Mouse (Mus musculus) hindbrain, embryonic 10.5 days (tissue): ENCODE results near the gene Zfp410. TPM values are rescaled to one million over a fixed set of nuclear protein-coding genes. Genes with fewer than 3 reads are reported as not detected.

ENCODE experiments used
- DNase-seq: peaks from one replicate; pipeline ENCODE4 v3.0.0-alpha.2; 2017; ENCODE audit warnings: low spot score
- H3K27ac ChIP-seq: fragments of 300-500 bp; sonication (generic); 2 replicates; pipeline ENCODE4 v1.5.1; 2016; ENCODE audit warnings: mild to moderate bottlenecking, moderate library complexity
- H3K27me3 ChIP-seq: fragments of 300-500 bp; sonication (generic); 2 replicates; pipeline ENCODE4 v1.6.1; 2016; ENCODE audit warnings: mild to moderate bottlenecking; ENCODE audit not compliant: poor library complexity, insufficient read depth, severe bottlenecking
- H3K36me3 ChIP-seq: fragments of 300-500 bp; sonication (generic); 2 replicates; pipeline ENCODE4 v1.6.1; 2016; ENCODE audit warnings: mild to moderate bottlenecking, moderate library complexity
- H3K4me1 ChIP-seq: fragments of 300-500 bp; sonication (generic); replicated peaks from 2 replicates; pipeline ENCODE4 v1.6.1; 2016; ENCODE audit warnings: mild to moderate bottlenecking
- H3K4me3 ChIP-seq: fragments of 300-500 bp; sonication (generic); 2 replicates; pipeline ENCODE4 v1.5.1; 2016; ENCODE audit warnings: mild to moderate bottlenecking, moderate library complexity
- H3K9me3 ChIP-seq: fragments of 300-500 bp; sonication (generic); 2 replicates; pipeline ENCODE4 v1.6.1; 2016; ENCODE audit warnings: mild to moderate bottlenecking, moderate library complexity
- WGBS: fragments of 180-500 bp; shearing (Covaris S2); methylation state at CpG from one replicate; pipeline ENCODE4 v1.1.7; 2016; 5-methylcytosine and 5-hydroxymethylcytosine counted together
- polyA plus RNA-seq: library from polyadenylated mRNA; unstranded; fragments of >200 nt; fragmentation: Nextera tagmentation; extraction: Ambion mirVana; gene quantifications from 2 replicates; pipeline ENCODE4 v1.2.1, GENCODE M21; 2016

Zfp410 gene
- polyA plus RNA-seq: 106 and 120 TPM in 2 replicates

DNA sequence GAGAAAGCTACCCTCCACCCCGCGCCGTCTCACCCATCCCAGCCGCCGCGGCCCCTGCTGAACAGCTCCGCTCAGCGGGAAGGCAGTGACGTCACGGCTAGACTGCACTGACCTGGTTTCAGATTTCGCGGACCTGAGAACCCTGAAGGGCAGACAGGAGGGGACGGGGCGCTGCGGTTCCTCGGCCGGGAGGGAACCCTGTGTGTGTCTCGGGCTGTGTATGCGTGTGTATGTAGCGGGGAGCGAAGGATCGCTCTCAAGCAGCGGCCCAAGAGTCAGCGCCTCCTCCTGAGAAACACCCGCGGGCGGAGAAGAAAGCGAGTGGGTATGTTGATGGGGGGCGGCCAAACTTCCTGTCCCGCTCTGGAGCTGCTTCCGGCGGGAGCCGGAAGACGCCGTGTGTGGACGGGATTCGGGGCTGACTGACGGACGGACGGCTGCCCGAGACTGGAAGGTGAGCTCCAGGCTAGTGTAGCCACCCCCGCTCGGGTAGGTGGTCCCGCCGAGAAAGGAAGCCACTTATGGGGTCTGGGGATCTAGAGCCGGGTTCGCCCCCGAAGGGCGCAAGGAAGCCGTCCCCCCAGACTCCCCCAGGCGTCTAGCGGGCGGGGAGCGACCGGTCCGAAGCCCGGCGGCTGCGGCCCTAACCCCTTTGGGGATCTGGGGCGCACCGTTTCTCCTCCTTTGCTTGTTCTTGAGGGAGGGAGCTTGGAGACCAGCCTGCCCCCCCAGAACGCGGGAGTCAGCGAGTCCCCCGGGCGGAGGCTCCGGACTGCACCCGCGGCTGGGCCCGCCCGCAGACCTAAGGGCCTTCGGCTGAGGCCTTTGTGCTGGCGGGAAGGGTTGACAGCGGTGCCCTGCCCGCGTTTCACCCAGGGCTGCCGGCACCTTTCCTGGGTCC, at the start of gene Zfp410:
Gene Zfp410 (plus strand): TSS at position 132 of the 901 bp plus-strand sequence.
- Histone ChIP-seq H3K4me1 (peaks cover 29% of the 10 kb centered on the region), H3K27ac (peak within 1 kb of the TSS; percentile 97), H3K4me3 (peak within 1 kb of the TSS; percentile 100), H3K36me3 (peaks cover 3% of the 10 kb centered on the region; the same call in 1 of the 2 replicates), H3K9me3 (no peaks in the 10 kb centered on the region), H3K27me3 (no peaks in the 10 kb centered on the region)
- WGBS: under 1% methylated on average over 77 of the region's 77 CpGs
- peak; percentile 90 for DNase-seq

DNA sequence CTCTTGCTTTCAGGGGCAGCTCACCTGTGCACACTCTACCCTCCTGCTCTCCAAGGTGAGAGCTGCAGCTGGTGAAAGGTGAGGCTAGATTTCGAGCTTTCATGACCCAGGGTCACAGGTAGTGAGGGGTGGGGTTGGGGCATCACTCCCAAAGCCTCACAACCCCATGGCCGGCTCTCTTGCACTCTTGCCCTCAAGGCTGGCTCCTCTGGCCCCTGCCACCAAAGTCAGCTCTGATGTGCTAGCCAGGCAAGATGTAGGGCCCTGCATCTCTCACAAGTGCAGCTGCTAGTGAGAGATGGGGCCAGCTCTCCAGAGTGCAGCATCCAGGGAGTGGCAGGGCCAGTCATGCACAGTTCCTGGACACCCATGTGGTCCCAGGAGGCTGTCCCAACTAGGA, 49.4 kb upstream of the Zfp410 start:
- 73% methylated on average over 2 of the region's 2 CpGs for WGBS
- Histone ChIP-seq H3K27me3 (no peaks in the 10 kb centered on the region), H3K4me3 (no peak overlapping the region), H3K9me3 (no peaks in the 10 kb centered on the region), H3K4me1 (peaks cover 5% of the 10 kb centered on the region; the same call in 1 of the 2 replicates), H3K27ac (no peak overlapping the region), H3K36me3 (no peaks in the 10 kb centered on the region)
- DNase-seq: no peak

DNA sequence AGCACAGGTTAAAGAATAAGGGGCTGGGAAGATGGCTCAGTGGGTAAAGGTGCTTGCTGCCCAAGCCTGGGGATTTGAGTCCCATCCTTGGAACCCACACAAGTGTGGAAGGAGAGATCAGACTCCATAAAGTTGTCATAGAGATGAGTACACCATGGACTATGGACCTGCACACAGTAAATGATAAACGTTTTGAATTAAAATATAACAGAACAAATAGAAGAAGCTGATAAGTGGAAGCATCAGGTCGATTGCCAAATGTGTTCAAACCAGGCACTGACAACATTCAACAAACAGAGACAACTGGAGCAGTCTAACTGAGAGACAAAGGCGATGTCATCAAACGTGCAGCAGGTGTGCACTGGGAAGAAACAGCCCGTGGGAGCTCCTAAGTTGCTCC, 43.3 kb upstream of the Zfp410 start:
- 80% methylated on average over 5 of the region's 5 CpGs for WGBS
- Histone ChIP-seq H3K27ac (no peak overlapping the region), H3K4me3 (no peak overlapping the region), H3K9me3 (no peaks in the 10 kb centered on the region), H3K27me3 (no peaks in the 10 kb centered on the region), H3K4me1 (peaks cover 5% of the 10 kb centered on the region; the same call in 1 of the 2 replicates), H3K36me3 (no peaks in the 10 kb centered on the region)
- DNase-seq: no peak

DNA sequence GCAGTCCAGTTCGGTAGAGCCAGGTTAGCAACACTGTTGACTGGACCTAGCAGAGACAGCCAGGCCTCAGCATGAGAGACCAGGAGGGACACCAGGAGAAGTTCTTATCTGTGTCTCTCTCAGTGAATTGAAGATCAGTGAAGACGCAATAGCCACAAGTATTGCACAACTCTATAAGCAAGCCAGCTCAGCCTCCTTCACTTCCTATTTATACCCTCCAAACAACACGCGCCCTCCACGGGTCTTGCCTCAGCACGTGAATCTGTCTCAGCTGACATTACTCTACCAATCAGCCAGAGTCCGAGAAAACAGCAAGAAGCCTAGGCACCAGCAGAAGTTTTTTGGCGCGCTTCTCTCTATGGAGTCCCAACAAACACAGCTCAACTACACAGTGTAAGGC, 41.4 kb upstream of the Zfp410 start:
- Histone ChIP-seq H3K36me3 (no peaks in the 10 kb centered on the region), H3K27me3 (no peaks in the 10 kb centered on the region), H3K9me3 (no peaks in the 10 kb centered on the region), H3K4me1 (peaks cover 5% of the 10 kb centered on the region; the same call in 1 of the 2 replicates), H3K27ac (no peak overlapping the region), H3K4me3 (no peak overlapping the region)
- no peak for DNase-seq
- WGBS: 93% methylated on average over 9 of the region's 9 CpGs

DNA sequence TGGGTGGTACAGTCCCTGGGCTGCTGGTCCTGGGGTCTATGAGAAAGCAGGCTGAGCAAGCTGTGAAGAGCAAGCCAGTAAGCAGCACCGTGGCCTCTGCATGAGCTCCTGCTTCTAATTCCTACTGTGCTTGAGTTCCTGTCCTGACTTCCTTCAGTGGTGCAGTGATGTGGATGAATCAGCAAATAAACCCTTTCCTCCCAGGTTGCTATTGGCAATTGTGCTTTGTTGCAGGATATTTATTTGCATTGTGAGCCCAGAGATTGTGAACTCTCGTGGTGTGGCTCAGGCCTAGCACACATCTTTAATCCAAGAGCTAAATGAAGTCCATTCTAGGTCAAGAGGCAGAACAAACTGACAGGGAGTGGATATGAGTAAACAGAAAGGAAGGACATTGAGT, 40.4 kb upstream of the Zfp410 start:
- Histone ChIP-seq H3K9me3 (no peaks in the 10 kb centered on the region), H3K27ac (no peak overlapping the region), H3K4me1 (peaks cover 5% of the 10 kb centered on the region; the same call in 1 of the 2 replicates), H3K36me3 (no peaks in the 10 kb centered on the region), H3K27me3 (no peaks in the 10 kb centered on the region), H3K4me3 (no peak overlapping the region)
- WGBS: 83% methylated on average over 2 of the region's 2 CpGs
- DNase-seq: no peak

DNA sequence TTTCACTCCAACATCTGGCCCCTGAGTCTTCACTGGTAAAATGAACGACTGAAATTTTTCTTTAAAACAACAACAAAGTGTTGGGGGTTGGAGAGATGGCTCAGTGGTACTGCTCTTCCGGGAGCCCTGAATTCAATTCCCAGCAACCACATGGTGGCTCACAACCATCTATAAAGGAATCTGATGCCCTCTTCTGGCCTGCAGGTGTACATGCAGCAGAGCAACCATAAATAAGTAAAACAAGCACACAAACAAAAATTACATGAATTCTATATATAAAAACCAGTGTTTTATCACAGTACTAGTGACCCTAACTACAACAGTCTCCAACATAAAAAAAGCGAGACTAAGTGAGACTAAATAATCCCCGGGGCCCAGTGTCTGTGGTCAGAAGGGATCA, 39.9 kb upstream of the Zfp410 start:
- whole genome bisulfite sequencing: 81% methylated on average over 4 of the region's 4 CpGs
- Histone ChIP-seq H3K36me3 (no peaks in the 10 kb centered on the region), H3K4me1 (peaks cover 5% of the 10 kb centered on the region; the same call in 1 of the 2 replicates), H3K9me3 (no peaks in the 10 kb centered on the region), H3K4me3 (no peak overlapping the region), H3K27me3 (no peaks in the 10 kb centered on the region), H3K27ac (no peak overlapping the region)
- no peak for DNase-seq

DNA sequence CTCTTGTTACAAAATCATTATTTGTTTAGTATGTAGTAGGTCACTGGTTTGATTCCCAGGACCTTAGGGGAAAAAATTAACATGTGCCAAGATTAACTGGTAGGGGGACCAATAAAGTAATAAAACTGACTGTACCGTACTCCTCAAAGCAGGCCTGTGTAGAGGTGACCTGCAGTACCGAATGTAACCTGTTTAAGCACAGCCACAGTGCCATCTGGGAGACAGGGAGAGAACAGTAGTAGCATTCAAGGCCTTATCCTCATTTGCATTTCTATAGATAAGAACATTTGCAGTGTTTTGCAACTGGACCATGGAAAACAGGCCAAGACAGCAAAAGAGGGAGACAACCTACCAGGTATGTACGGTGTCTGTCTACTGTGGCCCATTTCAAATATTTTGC, 38.8 kb upstream of the Zfp410 start:
- Histone ChIP-seq H3K4me1 (peaks cover 5% of the 10 kb centered on the region; the same call in 1 of the 2 replicates), H3K9me3 (peaks cover 2% of the 10 kb centered on the region; the same call in 1 of the 2 replicates), H3K27me3 (no peaks in the 10 kb centered on the region), H3K36me3 (no peaks in the 10 kb centered on the region), H3K4me3 (no peak overlapping the region), H3K27ac (no peak overlapping the region)
- DNase-seq: no peak
- 73% methylated on average over 3 of the region's 3 CpGs for WGBS

DNA sequence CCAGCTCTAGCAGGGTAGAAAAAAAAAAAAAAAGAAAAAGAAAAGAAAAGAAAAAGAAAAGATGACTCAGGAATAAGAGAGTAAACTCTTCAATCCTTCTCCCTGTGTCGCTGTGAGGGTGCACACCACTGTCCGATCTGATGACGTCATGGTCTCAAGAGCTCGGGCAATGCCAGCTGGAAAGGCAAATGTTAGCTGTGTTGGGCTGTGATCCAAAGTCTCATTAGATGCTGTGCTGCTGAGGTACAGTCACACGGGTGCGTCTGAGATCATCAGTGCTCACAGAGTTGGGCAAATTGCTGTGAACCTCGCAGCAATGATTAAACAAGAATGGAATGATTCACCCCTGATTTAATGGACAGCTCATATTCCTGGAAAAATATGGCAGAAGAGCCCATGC, 37.8 kb upstream of the Zfp410 start:
- H3K9me3 ChIP-seq: peaks cover 2% of the 10 kb centered on the region; the same call in 1 of the 2 replicates
- DNase-seq: no peak
- H3K27me3 ChIP-seq: no peaks in the 10 kb centered on the region
- H3K4me3 ChIP-seq: no peak overlapping the region
- 87% methylated on average over 7 of the region's 7 CpGs for WGBS
- no peaks in the 10 kb centered on the region for H3K36me3 ChIP-seq
- H3K4me1 ChIP-seq: peaks cover 5% of the 10 kb centered on the region; the same call in 1 of the 2 replicates
- H3K27ac ChIP-seq: no peak overlapping the region

DNA sequence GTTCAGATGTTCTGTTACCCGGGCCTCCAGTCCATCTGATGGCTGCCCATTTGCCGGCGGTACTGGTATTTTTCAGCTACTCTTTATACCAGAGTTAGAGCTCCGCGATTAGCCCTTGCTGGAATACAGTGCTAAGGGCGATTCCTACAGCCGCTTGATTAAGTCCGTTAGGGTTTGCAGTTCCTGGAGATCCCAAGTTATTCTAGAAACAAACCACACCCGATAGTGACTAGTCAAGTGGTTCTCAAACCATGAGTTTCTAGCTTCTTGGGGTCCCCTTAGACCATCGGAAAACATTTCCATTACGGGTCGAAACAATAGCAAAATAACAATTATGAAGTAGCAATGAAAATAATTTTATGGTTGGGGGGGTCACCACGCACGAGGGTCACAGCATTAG, 32.3 kb upstream of the Zfp410 start:
- Histone ChIP-seq H3K4me1 (peaks cover 13% of the 10 kb centered on the region), H3K27ac (peak overlapping the region; percentile 85), H3K36me3 (no peaks in the 10 kb centered on the region), H3K4me3 (peak overlapping the region; percentile 62), H3K27me3 (no peaks in the 10 kb centered on the region), H3K9me3 (peaks cover 2% of the 10 kb centered on the region; the same call in 1 of the 2 replicates)
- no peak for DNase-seq
- 79% methylated on average over 14 of the region's 14 CpGs for WGBS

DNA sequence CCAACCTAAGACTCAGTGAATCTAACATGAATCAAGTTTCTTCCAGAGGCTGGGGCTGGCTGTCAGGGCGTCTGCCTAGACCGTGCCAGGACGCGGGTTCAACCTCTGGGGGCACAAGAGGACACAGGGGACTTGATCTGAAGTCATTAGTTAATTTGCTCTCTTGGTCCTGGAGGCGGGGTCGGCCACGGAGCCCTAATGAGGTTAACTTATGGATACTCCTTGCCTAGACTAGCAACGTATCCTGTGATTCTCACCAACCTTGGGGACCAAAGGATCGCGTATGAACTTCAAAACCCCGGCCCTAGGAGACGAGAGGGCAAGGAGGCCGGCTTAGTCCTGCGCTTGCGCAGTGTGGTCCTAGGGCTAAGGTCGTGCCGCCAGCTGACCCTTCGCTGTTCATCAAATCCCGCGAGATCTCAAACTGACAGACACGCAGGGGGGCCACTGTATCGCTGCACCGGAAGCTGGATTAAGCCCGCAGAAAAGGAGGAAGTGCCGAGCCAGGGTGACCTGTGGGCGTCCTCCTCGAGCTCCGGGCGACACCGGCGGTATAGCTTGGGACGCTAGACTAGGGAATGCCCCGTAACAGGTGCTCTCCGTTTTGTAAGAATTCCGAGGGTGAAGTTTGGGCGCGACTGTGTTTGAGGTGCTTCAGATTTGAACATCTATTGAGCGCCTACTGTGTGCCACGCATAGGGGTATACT, 31.6 kb upstream of the Zfp410 start, which contains the start of gene Ptgr2:
Gene Ptgr2 (plus strand): TSS at position 348 of the 708 bp plus-strand sequence.
- H3K4me3 ChIP-seq: peak within 1 kb of the TSS; percentile 62
- H3K27me3 ChIP-seq: no peaks in the 10 kb centered on the region
- WGBS: under 1% methylated on average over 39 of the region's 39 CpGs
- H3K27ac ChIP-seq: peak within 1 kb of the TSS; percentile 85
- peaks cover 13% of the 10 kb centered on the region for H3K4me1 ChIP-seq
- DNase-seq: peak; percentile 96
- no peaks in the 10 kb centered on the region for H3K36me3 ChIP-seq
- peaks cover 2% of the 10 kb centered on the region; the same call in 1 of the 2 replicates for H3K9me3 ChIP-seq

DNA sequence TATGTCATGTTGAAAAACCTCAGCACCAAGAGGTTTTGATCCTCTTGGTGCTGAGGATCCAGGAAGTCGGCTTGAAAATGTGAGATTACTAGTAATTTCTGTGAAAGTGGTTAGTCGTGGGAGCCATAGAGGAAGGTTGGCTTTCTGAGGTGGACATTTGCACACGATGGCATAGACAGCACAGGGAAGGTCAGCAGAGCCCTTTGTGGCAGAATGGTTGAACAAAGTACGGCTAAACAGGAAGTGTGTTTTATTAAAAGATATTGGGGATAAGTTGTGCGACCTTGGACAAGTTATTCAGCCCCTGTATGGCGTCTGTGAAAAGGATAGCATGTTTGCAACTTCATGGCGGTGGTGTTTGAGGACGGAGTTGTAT, 31.1 kb upstream of the Zfp410 start:
- Histone ChIP-seq H3K27me3 (no peaks in the 10 kb centered on the region), H3K27ac (peak overlapping the region; percentile 85), H3K9me3 (peaks cover 2% of the 10 kb centered on the region; the same call in 1 of the 2 replicates), H3K36me3 (no peaks in the 10 kb centered on the region), H3K4me1 (peaks cover 13% of the 10 kb centered on the region), H3K4me3 (peak overlapping the region; percentile 62)
- WGBS: 37% methylated on average over 8 of the region's 8 CpGs
- DNase-seq: no peak

DNA sequence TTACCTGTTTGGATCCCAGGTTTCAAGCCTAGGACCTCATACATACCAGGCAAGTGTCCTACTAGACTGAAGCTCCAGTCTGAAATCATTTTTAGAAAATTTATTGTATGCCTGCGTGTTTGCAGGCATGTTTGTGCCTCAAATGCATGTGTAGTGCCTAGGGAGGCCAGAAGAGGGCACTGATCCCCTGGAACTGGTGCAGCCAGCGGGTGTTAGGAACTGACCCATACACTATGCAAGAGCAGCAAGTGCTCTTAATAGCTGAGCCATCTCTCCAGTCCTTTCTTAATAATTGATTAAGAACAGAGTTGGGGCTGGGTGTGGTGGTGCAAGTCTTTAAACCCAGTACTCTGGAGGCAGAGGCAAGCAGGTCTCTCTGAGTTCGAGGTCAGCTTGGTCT, 28.2 kb upstream of the Zfp410 start:
- Histone ChIP-seq H3K4me3 (no peak overlapping the region), H3K4me1 (peaks cover 13% of the 10 kb centered on the region), H3K36me3 (peaks cover 9% of the 10 kb centered on the region), H3K9me3 (no peaks in the 10 kb centered on the region), H3K27ac (no peak overlapping the region), H3K27me3 (no peaks in the 10 kb centered on the region)
- WGBS: 61% methylated on average over 3 of the region's 3 CpGs
- DNase-seq: peak; percentile 39

DNA sequence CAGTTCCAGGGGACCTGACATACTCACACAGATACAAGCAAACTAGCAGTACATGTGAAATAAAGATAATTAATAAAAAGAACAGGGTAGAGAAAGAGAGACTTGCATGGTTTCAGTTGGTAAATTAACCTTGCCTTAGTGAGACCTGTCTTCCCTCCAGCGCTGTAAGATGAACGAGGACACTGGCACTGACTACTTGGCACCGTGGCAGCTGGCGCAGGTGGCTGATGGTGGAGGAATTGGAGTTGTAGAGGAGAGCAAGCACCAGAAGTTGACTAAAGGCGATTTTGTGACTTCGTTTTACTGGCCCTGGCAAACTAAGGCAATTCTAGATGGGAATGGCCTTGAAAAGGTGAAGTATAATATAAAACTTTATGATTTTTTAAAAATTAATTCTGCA, 18.8 kb upstream of the Zfp410 start:
- no peaks in the 10 kb centered on the region for H3K9me3 ChIP-seq
- 98% methylated on average over 6 of the region's 6 CpGs for WGBS
- no peak overlapping the region for H3K27ac ChIP-seq
- H3K4me3 ChIP-seq: no peak overlapping the region
- peaks cover 72% of the 10 kb centered on the region for H3K36me3 ChIP-seq
- no peaks in the 10 kb centered on the region for H3K27me3 ChIP-seq
- no peak for DNase-seq
- no peaks in the 10 kb centered on the region for H3K4me1 ChIP-seq
